Mouse (Mus musculus): ENCODE results near the gene Ciao1.

DNA sequence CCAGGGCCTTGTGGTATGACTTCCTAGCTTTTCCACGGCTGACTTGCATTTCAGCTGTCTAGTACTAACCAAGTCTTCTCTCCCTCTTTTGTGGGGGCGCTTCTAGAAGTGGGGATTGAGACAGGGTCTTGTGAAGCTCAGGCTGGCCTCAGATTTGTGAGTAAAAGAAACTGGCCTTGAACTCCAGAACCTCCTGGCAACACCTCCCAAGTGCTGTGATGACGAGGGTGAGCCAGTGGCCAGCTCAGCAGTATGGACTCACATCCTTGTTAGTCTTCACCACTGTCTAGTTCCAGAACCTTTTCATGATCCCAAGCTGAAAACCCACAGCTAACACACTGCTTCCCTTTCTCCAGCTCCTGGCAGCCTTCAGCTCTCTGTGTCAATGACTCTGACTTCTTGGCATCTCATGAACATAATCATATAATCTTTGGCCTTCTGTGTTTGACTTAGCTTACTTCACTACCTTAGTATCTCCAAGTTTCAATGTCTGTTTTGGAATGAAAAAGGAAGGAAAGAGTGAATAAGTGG is 7.1 kb upstream of the Ciao1 start:
- TF ChIP-seq CTCF (IDR thresholded peaks at IDR 0.05; ENCODE audit: extremely low read depth, insufficient read depth, insufficient read length, insufficient replicate concordance) (no peak), POLR2A (IDR thresholded peaks at IDR 0.05; ENCODE audit: low read depth, low read length) (no peak)

All from spleen, adult 2 months (tissue).